Mouse (Mus musculus) intestine, embryonic 16.5 days (tissue): Measurements from ENCODE around the gene Bnip3. TPM values are rescaled to one million over a fixed set of nuclear protein-coding genes. Genes with fewer than 3 reads are reported as not detected.

Experiments used
- ATAC-seq: fragments of 200-750 bp; cut with Nextera tagmentation; 2 replicates; pipeline ENCODE4 v1.8.0; 2017; ENCODE audit warnings: moderate TSS enrichment, moderate library complexity
- H3K27ac ChIP-seq: fragments of 300-500 bp; sonication (generic); 2 replicates; pipeline ENCODE4 v1.5.1; 2014; ENCODE audit warnings: mild to moderate bottlenecking, low read length
- H3K27me3 ChIP-seq: fragments of 300-500 bp; sonication (generic); replicated peaks from 2 replicates; pipeline ENCODE4 v1.6.1; 2014; ENCODE audit warnings: low read length, control low read depth, mixed read lengths; ENCODE audit not compliant: control insufficient read depth, insufficient read depth
- H3K36me3 ChIP-seq: fragments of 300-500 bp; sonication (generic); 2 replicates; pipeline ENCODE4 v1.6.1; 2014; ENCODE audit warnings: low read length, control low read depth; ENCODE audit not compliant: control insufficient read depth, insufficient read depth
- H3K4me1 ChIP-seq: fragments of 300-500 bp; sonication (generic); 2 replicates; pipeline ENCODE4 v1.6.1; 2014; ENCODE audit warnings: low read length, control low read depth, mixed read lengths; ENCODE audit not compliant: control insufficient read depth, insufficient read depth
- H3K4me2 ChIP-seq: fragments of 300-500 bp; sonication (generic); 2 replicates; pipeline ENCODE4 v1.6.1; 2014; ENCODE audit warnings: low read depth, low read length, control low read depth
- H3K4me3 ChIP-seq: fragments of 300-500 bp; sonication (generic); 2 replicates; pipeline ENCODE4 v1.5.1; 2014; ENCODE audit warnings: mild to moderate bottlenecking, low read length
- H3K9ac ChIP-seq: fragments of 300-500 bp; sonication (generic); 2 replicates; pipeline ENCODE4 v1.6.1; 2014; ENCODE audit warnings: low read depth, low read length
- H3K9me3 ChIP-seq: fragments of 300-500 bp; sonication (generic); 2 replicates; pipeline ENCODE4 v1.6.1; 2016; ENCODE audit warnings: low read length, control low read depth; ENCODE audit not compliant: control insufficient read depth
- WGBS: fragments of 180-500 bp; shearing (Covaris S2); extraction: QIAGEN DNeasy Blood & Tissue Kit; methylation state at CpG from one replicate; pipeline ENCODE4 v1.1.7; 2014; 5-methylcytosine and 5-hydroxymethylcytosine counted together
- polyA plus RNA-seq: library from polyadenylated mRNA; unstranded; fragments of >200 nt; fragmentation: Nextera tagmentation; extraction: Ambion mirVana; gene quantifications from 2 replicates; pipeline ENCODE4 v1.2.1, GENCODE M21; 2015

Gene Bnip3
- polyA plus RNA-seq, 1 experiment from 2014 or later, result 195 TPM

DNA sequence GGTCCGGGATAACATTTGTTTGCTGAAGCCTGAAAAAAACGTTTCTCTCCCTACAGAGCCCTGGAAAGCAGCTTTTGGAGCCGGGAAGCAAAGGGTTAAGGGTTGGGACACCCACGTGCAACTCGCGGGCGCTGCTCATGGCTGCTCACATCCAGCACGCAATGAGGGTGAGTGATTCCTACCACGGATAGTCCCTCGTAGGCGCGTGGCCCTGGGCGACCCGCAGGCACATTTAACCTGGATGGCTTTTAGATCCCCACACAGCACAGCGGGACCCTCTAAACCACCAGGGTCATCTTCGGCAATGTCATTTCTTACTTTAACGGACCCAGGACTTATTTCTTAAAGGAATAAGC lies 30.9 kb upstream of the Bnip3 start:
- Histone ChIP-seq H3K27me3 (peaks cover 44% of the 10 kb centered on the region), H3K9ac (no peak overlapping the region), H3K9me3 (no peaks in the 10 kb centered on the region), H3K36me3 (no peaks in the 10 kb centered on the region), H3K4me2 (peak overlapping the region; percentile 71), H3K4me3 (peak overlapping the region; percentile 46), H3K27ac (no peak overlapping the region), H3K4me1 (peaks cover 4% of the 10 kb centered on the region)
- WGBS, result 2% methylated on average over 17 of the region's 17 CpGs
- no peak for ATAC-seq

DNA sequence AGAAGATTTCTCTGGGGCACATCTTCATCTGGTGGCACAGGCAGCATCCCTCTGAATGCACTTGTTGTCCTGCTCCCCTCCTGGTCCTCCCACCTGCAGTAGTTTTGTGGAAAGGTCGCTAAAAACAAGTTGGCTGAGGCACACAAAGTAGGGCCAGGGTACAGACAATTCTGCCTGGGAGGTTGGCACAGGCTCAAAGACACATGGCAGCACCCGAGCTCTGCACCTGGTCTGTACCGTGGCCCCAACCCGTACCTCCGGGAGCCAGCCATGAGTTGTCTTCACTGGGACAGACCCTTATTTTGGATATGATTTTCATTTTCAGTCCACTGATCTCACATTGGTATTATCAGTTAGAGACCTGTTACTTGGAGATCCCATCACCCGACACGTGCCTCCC lies 29.7 kb upstream of the Bnip3 start:
- H3K9me3 ChIP-seq, result no peaks in the 10 kb centered on the region
- 75% methylated on average over 7 of the region's 7 CpGs for WGBS
- no peak overlapping the region for H3K9ac ChIP-seq
- no peak for ATAC-seq
- peaks cover 4% of the 10 kb centered on the region for H3K4me1 ChIP-seq
- H3K27ac ChIP-seq, result no peak overlapping the region
- H3K4me3 ChIP-seq, result no peak overlapping the region
- H3K4me2 ChIP-seq, result no peak overlapping the region
- H3K36me3 ChIP-seq, result no peaks in the 10 kb centered on the region
- H3K27me3 ChIP-seq, result peaks cover 44% of the 10 kb centered on the region

DNA sequence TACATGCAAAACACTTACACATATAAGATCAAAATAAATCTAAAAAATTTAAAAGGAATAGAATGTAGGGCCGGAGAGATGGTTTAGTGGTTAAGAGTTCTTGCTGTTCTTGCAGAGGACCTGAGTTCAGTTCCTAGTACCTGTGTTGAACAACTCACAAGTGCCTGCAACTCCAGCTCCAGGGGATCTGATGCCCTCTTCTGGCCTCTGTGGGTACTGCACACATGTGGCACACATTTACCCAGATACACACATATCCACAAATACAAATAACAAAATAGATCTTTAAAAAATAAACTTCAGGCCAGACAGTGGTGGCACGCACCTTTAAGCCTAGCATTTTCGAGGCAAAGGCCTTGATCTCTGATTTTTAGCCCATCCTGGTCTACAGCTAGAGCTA lies 25.2 kb upstream of the Bnip3 start:
- WGBS, result 86% methylated on average over 3 of the region's 3 CpGs
- no peak overlapping the region for H3K27ac ChIP-seq
- peaks cover 5% of the 10 kb centered on the region; the same call in 1 of the 2 replicates for H3K27me3 ChIP-seq
- no peak overlapping the region for H3K4me3 ChIP-seq
- H3K4me2 ChIP-seq, result no peak overlapping the region
- H3K9me3 ChIP-seq, result no peaks in the 10 kb centered on the region
- no peak for ATAC-seq
- H3K9ac ChIP-seq, result no peak overlapping the region
- no peaks in the 10 kb centered on the region for H3K4me1 ChIP-seq
- H3K36me3 ChIP-seq, result no peaks in the 10 kb centered on the region

DNA sequence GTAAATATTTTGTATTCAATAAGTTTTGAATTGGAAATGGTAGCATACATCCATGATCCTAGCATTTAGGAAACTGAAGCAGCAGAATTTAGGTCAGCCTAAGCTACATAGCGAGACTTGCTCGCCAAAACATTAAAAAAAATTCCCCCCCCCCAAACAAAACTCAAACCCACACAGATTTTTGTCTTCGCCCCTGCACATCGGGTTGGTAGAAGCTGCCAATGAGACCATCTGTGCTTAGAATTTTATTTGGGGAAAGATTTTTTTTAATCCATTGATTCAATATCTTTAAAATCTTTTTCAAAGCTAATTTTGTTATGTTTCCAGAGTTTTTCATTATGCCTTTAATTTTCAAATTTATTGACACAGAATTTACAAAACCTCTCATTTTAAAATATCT lies 19.1 kb upstream of the Bnip3 start:
- no peaks in the 10 kb centered on the region for H3K27me3 ChIP-seq
- WGBS, result 92% methylated on average over 4 of the region's 4 CpGs
- no peaks in the 10 kb centered on the region for H3K9me3 ChIP-seq
- H3K4me3 ChIP-seq, result no peak overlapping the region
- H3K4me2 ChIP-seq, result no peak overlapping the region
- no peak for ATAC-seq
- no peak overlapping the region for H3K27ac ChIP-seq
- H3K9ac ChIP-seq, result no peak overlapping the region
- H3K36me3 ChIP-seq, result no peaks in the 10 kb centered on the region
- H3K4me1 ChIP-seq, result no peaks in the 10 kb centered on the region

DNA sequence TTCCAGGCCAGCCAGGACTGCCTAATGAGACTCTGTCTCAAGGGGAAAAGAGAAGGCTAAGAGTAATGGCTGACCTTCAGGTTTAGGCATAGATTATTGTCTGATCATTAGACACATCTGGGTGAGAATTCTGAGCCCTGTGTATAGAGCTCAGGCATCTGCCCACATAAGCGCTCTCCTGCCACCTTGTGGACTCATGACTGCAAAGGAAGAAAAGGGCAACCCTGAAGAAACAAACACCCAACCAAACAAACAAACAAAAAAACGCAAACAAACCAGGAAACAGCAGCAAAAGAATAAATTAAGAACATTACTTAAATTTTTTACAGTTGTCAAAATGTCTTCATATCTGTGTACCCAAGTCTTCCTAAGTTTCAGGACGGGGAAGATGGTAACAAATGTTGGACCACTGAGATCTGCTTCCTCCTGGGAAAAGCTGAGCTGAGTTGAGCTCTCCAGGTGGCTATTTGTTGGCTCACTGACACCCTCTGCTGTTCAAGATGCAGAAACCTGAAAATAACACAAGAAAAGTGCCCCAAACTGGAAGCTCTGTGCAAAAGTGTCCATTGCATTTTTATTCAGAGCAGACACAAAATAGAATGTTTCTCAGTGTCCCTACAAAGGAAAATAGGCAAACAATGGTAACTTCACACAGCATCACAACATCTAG lies 14.6 kb upstream of the Bnip3 start:
- WGBS, result 6% methylated on average over 3 of the region's 3 CpGs
- H3K4me2 ChIP-seq, result no peak overlapping the region
- H3K4me1 ChIP-seq, result peaks cover 6% of the 10 kb centered on the region
- no peaks in the 10 kb centered on the region for H3K9me3 ChIP-seq
- H3K36me3 ChIP-seq, result no peaks in the 10 kb centered on the region
- no peaks in the 10 kb centered on the region for H3K27me3 ChIP-seq
- ATAC-seq, result no peak
- no peak overlapping the region for H3K27ac ChIP-seq
- no peak overlapping the region for H3K4me3 ChIP-seq
- no peak overlapping the region for H3K9ac ChIP-seq

DNA sequence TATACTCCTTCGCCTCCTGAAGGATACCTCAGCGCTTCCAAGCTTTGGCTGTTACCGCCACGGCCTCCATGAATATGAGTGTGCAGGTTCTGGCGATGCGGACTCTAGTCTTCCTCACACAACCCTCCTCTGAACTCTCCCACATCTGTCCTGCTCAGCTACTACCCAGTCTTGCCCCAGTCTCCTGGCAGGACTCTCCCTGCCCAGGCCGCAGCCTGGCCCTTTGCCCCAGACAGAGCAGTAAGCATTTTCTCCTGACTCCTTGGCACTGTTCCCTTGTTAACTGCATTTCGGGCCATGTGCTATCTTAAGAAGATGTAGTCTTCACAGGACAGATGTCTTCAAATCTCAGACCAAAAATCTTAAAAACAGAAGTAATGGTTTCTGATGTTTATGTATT lies 12.3 kb upstream of the Bnip3 start:
- 93% methylated on average over 8 of the region's 8 CpGs for WGBS

DNA sequence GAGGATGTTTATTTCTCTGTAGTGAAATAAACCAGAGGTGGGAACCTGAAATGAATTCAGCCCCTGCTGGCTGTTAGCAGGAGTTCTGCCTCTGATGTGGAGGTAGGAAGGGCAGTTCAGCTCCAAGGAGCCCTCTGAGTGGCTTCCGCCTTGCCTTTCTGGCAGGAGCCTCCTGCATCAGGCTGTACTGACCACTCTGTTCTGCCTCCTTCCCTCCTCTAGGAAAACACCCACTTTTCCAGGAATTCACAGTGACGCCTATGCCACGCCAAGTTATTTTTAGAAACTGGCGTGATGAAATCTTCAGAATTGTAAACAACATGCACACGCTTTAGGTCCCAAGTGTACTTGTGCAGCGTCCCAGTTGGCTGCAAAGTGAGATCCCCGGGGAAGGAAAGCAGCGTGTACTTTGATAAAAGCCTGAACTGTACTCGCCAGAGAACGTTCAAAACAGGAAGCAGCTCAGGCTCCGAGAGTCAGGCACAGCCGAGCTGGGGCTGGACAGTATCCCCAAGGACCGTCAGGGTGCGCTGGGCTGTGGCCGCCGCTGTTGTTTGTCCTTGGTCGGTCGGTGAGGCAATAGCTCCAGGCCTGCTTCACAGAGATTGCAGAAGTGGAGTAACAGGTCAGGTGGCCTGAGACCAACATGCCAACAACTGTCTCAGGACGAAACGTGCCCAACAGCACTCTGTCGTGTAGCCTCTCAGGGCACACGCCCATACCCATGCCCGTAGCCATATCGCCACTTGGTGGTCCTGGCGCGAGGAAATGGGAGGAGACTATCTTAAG lies 10.0 kb upstream of the Bnip3 start:
- H3K36me3 ChIP-seq, result no peaks in the 10 kb centered on the region
- no peaks in the 10 kb centered on the region for H3K9me3 ChIP-seq
- H3K4me3 ChIP-seq, result peak overlapping the region; percentile 43
- peak overlapping the region; percentile 69 for H3K4me2 ChIP-seq
- H3K27ac ChIP-seq, result peak overlapping the region; percentile 85
- WGBS, result under 1% methylated on average over 26 of the region's 26 CpGs
- peak overlapping the region; percentile 64 for H3K9ac ChIP-seq
- ATAC-seq, result peak; percentile 90
- no peaks in the 10 kb centered on the region for H3K27me3 ChIP-seq
- H3K4me1 ChIP-seq, result peaks cover 7% of the 10 kb centered on the region

More for the DNA sequence above, 12.3 kb upstream of the Bnip3 start:
- Histone ChIP-seq H3K9me3 (no peaks in the 10 kb centered on the region), H3K4me2 (no peak overlapping the region), H3K36me3 (no peaks in the 10 kb centered on the region), H3K4me3 (no peak overlapping the region), H3K9ac (no peak overlapping the region), H3K27ac (no peak overlapping the region), H3K27me3 (no peaks in the 10 kb centered on the region), H3K4me1 (peaks cover 7% of the 10 kb centered on the region)
- ATAC-seq, result no peak

DNA sequence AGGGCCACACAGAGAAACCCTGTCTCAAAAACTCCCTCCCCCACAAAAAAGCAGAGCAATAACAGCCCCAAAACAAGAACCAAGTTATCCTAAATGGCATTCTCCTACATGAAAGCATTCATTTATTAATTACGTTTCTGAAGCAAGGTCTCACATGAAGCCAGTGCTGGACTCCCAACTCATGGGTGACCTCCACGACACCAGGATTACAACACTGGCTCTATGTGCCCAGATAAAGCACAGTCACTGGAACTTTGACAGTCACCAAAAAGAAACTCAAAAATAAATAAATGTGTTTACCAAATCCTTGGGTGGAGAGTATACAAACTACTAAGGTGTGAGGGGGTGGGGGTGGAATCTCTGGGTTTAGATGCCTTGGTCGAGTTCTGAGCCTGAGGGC lies 4.3 kb upstream of the Bnip3 start:
- no peak for ATAC-seq

DNA sequence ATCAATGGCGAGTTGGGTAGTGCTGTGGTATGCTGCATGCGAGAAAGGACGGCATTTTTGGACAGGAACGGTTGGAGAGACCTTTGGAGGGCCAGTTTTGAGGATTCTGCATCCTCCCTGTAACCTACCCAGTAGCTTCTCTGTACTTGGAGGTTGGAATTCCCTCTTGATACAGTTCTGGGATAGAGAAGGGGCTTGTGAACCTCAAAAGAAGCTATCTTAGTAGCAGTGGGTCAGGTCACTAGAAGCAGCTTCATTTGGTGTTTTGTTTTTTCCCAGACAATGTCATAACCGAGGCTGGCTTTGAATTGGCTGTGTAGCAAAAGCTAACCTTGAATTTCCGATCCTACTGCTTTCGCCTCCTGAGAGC lies 859 bp upstream of the Bnip3 start:
- H3K4me2 ChIP-seq, result peak overlapping the region; percentile 85
- peak overlapping the region; percentile 68; the same call in 1 of the 2 replicates for H3K27ac ChIP-seq
- ATAC-seq, result no peak
- H3K4me3 ChIP-seq, result peak overlapping the region; percentile 68
- H3K4me1 ChIP-seq, result peaks cover 26% of the 10 kb centered on the region
- H3K36me3 ChIP-seq, result no peaks in the 10 kb centered on the region
- H3K9me3 ChIP-seq, result no peaks in the 10 kb centered on the region
- no peaks in the 10 kb centered on the region for H3K27me3 ChIP-seq
- peak overlapping the region; percentile 70 for H3K9ac ChIP-seq
- 25% methylated on average over 7 of the region's 7 CpGs for WGBS

More for the DNA sequence above, 4.3 kb upstream of the Bnip3 start:
- Histone ChIP-seq H3K4me3 (no peak overlapping the region), H3K9me3 (no peaks in the 10 kb centered on the region), H3K27ac (no peak overlapping the region), H3K4me2 (no peak overlapping the region), H3K4me1 (peaks cover 8% of the 10 kb centered on the region), H3K36me3 (no peaks in the 10 kb centered on the region), H3K9ac (no peak overlapping the region), H3K27me3 (no peaks in the 10 kb centered on the region)
- WGBS, result 68% methylated on average over 3 of the region's 3 CpGs
